Mouse (Mus musculus): ENCODE measurements around the gene Gm9964.
"Not testable (repeated sequence)": the region's sequence is repeated elsewhere in the genome, so short reads cannot be mapped to it uniquely, and the experiment has no call there.

Gm9964 gene

DNA sequence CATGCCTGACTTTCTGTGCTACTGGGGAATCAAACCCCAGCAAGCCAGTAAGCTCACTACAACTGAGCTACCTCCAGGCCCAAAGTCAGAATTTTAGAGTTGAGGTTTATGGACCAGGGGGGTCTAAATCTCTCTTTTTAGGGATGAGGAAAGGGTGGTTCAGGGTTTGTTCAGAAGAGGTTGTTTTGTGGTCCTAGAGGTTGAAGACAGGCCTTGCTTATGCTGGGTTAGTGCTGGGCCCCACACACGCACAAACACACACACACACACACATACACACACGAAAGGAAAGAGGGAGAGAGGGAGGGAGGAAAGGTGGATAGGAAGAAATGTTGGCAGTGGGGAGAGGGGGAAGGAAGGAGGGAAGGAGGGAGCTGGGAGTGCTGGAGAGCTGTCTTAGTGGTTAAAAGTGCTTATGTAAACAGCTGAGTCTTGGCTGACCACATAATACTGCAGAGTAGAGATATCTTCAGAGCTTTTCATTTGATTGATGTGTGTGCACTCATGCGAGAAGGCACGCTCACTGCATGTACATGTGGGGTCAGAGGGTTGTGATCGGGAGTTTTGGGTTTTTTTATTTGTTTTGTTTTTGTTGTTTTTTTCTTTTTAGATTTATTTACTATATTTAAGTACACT, at the start of gene Gm9964:
TSS of gene Gm9964 (minus strand) at position 51 of the 636 bp plus-strand sequence.
- in situ Hi-C loops (cut with MseI, MboI), result loop anchor here (10.0 kb wide), 2 partner anchors 262 to 272 kb away; no protein-coding TSS in a partner anchor

DNA sequence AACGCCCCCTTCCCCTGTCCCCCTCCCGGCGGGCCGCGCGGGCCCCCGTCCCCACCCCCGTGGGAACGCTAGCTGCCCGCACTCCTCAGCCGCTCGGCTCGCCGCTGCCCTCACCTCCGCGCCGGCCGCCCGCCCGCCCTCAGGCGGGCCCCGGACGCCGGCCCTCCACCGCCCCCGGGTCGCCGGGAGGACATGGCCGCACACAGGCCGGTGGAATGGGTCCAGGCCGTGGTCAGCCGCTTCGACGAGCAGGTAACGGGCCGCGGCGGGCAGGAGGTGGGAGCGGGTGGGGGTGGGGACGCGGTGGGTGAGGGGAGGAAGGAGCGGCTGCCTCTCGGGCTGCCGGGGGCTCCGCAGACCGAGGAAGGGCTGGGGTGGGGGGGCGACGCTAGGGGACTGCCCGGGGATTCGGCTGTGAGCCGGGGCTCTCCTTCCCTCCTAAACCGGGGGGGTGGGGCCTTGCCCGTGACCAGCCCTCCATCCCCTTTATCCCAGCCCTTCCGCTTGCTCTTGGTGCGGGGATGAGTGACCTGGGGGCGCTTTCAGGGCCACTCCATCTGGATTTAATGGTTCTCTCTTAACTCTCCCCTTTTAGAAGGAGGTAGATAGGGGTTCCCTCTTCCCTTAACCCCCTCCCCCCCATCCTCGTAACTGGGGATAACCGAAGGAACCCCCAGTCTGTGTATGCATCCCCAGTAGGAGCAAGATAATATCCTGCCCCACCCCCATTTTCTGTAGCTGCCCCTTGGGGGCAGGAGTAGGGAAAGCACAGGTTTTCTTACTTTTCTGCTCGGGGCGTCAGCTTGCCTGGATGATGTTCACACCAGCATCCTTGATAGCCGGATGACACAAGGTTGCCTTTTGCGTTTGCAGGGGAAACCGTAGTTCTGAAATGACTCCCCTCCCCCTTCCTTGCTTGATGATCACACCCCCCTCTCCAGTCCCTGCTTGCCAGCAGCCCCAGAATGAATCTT, 43.4 kb upstream of the Gm9964 start:
- in situ Hi-C loops (cut with MseI, MboI), result no loop called here

DNA sequence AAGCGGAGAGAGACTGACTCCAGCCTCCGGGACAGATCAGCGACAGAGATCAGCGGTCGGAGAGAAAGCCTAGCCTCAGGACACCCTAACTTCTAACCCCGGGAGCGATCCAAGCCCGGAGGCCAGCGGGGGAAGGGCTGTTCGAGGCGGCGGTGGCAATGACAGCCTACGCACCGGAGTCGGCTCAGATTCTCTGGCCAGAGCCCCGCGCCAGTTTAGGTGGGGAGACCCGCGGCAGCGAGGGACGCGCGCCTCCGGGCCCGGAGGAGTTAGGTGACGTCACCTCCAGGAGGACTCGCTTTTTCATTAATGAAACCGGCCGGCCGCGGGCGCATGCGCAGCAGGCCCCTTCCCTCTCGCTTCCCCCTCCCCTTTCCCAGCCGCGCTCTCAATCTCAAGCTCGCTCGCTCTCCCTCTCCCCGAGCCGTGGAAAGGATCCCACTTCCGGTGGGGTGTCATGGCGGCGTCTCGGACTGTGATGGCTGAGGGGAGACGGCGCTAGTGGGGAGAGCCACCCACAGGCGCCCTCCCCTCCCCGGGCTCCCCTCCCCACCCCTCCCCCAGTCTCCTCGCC, 42.6 kb upstream of the Gm9964 start, which contains the start of gene Nf1:
TSS of gene Nf1 (plus strand) at position 460 of the 574 bp plus-strand sequence.
- in situ Hi-C loops (cut with MseI, MboI), result no loop called here

DNA sequence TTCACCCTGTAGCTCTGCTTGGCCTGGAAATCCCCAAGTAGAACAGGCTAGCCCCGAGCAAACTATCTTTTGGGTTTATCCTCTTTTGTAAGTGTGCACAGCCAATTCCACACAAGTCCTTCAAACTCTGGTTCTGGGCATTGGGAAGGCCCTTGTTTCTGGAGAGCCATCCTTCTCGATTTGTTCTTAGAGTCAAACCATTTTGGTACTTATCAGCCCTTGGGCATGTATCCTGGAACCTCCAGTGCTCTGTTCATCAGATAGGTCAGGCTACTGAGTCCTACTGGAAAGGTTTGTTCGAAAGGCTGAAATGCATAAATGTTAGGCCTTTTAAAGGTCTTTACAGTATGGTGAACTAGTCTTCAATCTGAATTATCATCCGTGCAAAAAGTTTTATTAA, 41.9 kb upstream of the Gm9964 start:
- in situ Hi-C loops (cut with MseI, MboI), result no loop called here

DNA sequence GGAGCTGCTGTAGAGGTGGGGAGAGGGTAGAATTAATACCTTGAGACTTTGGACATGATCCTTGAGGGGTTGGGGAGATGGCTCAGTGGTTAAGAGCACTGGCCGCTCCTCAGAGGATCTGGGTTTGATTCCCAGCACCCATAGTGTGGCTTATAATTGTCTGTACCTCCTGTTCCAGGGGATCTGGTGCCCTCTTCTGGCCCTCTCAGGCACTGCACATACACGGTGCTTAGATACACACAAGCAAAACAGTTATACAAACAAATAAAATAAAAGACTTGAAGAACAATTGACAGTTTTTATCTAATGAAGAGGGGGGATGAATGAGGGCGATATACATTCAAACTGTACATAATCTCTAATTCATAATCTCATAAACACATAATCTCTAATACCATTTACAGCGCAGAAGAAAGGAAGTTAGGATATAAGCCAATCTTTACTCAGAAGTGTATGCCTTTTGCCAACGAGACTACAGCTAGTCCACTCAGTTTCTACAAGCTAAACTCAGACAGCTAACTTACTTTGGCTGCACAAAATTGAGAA, 40.1 kb upstream of the Gm9964 start:
- in situ Hi-C loops (cut with MseI, MboI), result no loop called here

- in situ Hi-C loops (cut with MseI, MboI), result no loop called here
Measured at GRCm38 (mm10) chr11:79335077-79335476, 38.4 kb upstream of the Gm9964 start.

- in situ Hi-C loops (cut with MseI, MboI), result no loop called here
Measured at GRCm38 (mm10) chr11:79329585-79329984, 32.9 kb upstream of the Gm9964 start.

GRCm38 (mm10) chr11:79328060-79328459, 31.4 kb upstream of the Gm9964 start:
- in situ Hi-C loops (cut with MseI, MboI), result no loop called here

- in situ Hi-C loops (cut with MseI, MboI), result no loop called here
Measured at GRCm38 (mm10) chr11:79327106-79327505, 30.4 kb upstream of the Gm9964 start.

DNA sequence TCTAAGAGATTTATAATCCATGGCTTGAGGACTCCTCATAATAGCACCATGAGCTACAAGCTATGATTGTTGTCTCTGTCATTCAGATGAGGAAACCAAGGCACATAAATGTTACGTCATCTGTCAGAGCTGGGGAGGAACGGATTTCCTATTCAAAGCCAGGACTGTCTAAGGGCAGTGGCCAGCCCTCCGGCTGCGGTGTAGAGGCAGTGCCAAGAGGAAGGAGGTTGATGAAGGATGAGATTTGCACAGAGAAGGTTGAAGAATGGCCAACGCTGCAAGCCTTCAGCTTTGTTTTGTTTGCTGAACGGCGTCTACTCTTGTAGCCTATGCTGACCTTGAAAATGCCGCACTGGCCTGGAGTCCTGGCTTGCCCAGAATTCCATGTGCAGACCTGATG, 29.0 kb upstream of the Gm9964 start:
- in situ Hi-C loops (cut with MseI, MboI), result no loop called here

GRCm38 (mm10) chr11:79323985-79324685, 27.4 kb upstream of the Gm9964 start:
- in situ Hi-C loops (cut with MseI, MboI), result no loop called here

DNA sequence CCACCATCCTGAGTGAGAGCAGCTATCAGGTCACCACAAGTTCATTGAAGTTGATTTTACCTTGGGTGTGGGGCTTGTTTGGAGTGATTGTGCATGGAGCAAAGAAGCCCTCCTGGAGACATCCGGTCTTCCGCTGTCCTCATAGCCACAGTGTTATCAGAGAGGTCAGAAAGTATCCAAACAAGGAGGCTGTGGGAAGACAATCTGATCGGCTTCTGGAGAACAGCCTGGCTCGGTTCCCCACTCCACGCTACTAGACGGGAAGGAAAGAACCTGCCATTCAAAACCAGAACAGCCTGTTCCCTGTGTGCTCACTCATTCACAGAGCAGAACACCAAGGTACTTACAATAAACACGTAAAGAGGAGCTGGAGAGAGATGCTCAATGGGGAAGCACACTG, 23.1 kb upstream of the Gm9964 start:
- in situ Hi-C loops (cut with MseI, MboI), result no loop called here

DNA sequence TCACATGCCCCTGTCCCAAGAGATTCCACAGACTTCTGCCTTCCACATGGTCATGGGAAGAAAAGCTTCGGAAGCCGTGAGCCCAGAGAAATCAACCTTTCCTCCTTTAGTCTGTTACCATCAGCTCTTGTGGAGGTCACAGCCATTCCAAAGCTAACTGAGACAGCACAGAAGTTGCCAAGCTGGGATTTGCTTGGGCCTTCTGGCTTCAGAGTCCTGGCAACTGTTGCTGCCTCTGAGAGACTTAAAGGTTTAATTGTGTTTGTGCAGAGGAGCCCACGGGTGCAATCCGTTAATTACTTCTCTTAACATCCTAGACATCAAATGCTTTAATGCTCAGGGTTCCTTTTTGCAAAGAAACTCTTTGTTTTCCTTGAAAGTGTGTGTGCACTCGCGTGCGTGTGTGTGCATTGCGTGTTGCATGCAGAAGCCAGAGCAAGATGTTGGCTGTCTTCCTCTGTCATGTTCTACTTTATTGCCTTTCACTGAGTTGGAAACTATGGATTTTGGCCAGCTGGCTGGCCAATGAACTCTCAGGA, 20.2 kb upstream of the Gm9964 start:
- in situ Hi-C loops (cut with MseI, MboI), result no loop called here

- in situ Hi-C loops (cut with MseI, MboI), result no loop called here
Measured at GRCm38 (mm10) chr11:79310467-79310866, 13.8 kb upstream of the Gm9964 start.

- in situ Hi-C loops (cut with MseI, MboI), result no loop called here
Measured at GRCm38 (mm10) chr11:79307560-79308200, 11.0 kb upstream of the Gm9964 start.

DNA sequence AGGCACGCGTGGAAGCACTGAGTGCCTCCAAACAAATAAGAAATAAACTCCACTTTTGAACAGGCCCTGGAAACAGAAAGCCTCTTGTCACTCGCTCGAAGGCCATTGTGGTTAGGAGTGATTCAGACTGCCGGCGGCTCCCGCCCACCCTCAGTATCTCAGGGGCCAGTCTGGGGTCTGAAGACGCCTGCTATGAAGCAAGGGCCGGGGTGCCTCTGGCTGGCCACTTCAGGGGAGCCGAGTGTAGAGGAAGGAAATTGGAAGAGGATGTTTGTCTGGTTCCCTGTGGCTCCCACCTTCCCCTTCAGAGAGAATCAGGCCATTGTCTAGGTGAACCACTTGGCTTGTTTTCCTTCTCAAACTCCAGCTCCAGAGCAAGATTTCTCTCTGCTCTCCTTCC, 10.3 kb upstream of the Gm9964 start:
- in situ Hi-C loops (cut with MseI, MboI), result no loop called here

GRCm38 (mm10) chr11:79306510-79306909, 9.8 kb upstream of the Gm9964 start:
- in situ Hi-C loops (cut with MseI, MboI), result no loop called here

GRCm38 (mm10) chr11:79305697-79306340, 9.1 kb upstream of the Gm9964 start:
- in situ Hi-C loops (cut with MseI, MboI), result no loop called here

DNA sequence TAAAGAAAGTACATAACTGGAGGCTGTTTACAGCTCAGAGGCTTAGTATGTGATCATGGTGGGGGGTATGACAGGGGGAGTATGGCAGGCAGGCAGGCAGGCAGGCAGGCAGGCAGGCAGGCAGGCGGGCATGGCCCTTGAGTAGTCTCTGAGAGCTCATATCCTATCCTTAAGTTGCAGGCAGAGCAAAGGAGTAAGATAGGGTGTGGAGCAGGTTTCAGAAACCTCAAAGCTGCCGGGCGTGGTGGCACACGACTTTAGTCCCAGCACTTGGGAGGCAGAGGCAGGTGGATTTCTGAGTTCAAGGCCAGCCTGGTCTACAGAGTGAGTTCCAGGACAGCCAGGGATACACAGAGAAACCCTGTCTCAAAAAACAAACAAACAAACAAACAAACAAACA, 7.5 kb upstream of the Gm9964 start:
- in situ Hi-C loops (cut with MseI, MboI), result not testable (repeated sequence)

- in situ Hi-C loops (cut with MseI, MboI), result no loop called here
Measured at GRCm38 (mm10) chr11:79303109-79303508, 6.4 kb upstream of the Gm9964 start.
